Mouse (Mus musculus) retina, postnatal 1 day (tissue): ENCODE data around the gene Vcp.

Experiments
- DNase-seq: peaks from one replicate; pipeline ENCODE4 v3.0.0-alpha.2; 2012

Gene Vcp

DNA sequence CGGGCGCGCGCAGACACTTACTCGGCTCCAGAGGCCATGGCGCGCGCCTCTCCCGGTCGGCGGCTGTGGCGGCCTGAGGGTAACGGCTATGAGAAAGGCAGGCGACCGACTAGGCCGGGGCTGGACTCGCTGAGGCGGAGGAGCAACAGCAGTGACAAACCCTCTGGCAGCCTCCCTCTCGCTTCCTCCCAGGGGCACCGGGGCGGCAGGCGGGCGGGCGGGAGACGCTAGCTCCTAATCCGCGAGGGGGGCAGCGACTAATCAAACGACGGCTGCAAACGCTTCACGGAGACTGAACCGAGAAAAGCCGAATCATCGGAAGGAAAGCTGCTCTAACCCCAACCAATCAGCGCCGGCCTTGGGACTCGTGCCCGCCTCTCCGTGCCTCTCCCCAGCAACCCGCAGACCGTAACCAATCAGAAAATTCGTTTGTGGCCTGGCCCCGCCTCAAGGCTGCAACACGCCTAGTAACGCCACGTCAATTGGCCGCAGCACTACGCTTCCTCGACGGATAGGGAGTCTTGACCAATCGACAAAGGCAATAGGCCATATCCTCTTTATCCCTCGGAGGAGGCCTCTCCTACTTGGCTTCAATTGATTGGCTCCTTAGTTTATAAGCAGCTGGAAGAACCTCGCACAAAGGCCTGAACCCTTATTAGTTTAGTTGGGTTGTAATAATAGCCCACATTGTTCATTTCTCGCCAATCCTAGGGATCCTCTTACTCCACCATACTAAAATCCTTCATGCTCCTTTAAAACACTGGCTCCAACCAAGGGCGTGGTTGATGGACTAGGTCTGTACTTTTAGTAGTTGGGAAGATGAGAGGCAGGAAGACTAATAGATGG, at the start of gene Vcp:
TSS of gene Vcp (minus strand) at position 367 of the 846 bp plus-strand sequence.
- DNase-seq: peak; percentile 100

DNA sequence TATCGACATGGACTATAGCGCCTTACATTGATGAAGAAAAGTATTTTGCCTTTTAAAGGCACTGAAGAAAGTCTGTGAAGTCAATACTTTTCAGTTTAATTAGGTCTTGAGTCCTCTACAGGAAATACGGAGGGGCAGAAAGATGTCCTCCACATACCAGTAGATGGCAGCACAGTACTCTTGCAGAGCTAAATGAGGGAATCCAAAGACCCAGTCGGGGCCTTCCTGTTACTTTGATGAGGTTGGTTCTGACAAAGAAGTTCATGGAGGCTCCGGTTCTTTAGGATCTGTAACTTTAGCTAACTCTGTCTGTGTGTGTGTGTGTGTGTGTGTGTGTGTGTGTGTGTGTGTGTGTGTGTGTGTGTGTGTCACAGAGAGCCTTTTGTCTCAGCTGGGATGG, 46.9 kb upstream of the Vcp start:
- DNase-seq: peak; percentile 92

DNA sequence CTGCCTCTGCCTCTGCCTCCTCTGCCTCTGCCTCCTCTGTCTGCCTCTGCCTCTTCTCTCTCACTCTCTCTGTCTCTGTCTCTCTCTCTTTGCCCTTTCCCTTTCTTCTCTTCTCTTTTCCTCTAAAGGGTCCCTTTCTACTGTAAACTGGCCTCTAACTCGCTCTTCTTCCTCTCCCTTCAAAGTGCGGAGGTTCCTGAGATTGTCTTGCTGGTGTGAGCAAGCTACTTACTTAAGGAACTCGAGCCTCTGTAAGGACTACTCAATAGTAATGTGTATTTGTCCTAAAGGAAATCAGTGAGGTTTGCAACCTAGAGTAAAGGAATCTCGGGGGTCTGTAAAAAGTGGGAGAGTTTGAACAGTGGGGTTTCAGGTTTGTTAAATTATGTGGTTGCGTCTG, 46.3 kb upstream of the Vcp start:
- DNase-seq: no peak

DNA sequence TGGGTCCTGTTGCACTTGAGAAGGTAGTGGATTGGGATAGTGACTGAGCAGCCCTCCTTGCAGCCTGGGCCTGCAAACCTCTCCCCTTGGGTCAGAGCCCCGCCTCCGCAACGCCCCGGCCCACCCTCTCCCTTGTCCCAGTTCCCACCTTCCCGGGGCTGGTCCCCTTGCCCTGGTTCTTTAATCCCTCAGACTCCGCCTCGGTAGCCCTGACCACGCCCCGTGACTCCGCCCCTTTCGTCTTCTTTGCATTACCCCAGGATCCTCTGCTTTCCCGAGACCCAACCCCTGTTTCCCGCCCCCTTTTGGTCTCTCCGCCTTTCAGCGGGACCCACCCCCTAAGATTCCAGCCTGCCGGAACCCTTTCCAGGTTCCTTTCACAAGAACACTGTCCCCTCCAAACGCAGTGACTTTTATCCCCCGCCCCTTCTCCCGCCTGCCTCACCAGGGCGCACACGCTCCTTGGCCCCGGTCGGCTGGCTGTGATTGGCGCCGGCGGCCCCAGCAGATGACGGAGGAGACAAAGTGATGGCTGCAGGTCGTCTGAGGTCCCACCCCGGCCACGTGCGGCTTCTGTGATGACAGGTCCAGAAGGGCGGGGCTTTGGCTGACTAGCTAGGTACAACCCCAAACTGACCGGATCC, 45.5 kb upstream of the Vcp start, which contains the start of gene Fam214b:
TSS of gene Fam214b (minus strand) at position 562 of the 644 bp plus-strand sequence.
- DNase-seq: peak; percentile 99

DNA sequence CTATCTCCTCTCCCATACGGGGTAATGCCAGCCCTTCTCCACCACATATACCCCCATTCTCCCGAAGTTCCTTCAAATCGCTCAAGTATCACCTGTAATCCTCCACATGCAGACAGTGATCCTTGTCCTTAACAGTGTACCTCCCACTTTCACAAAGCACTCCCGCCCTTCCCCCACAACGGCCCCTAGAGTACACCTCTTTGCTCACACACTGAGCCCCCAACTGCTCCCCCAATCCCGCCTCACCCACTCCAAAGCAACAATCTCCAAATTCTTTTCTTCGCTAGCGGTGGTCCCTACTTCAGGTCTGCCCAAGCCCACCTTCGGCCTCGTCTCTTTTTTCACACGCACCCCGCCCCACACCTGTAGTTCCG, 45.0 kb upstream of the Vcp start:
- DNase-seq: no peak

DNA sequence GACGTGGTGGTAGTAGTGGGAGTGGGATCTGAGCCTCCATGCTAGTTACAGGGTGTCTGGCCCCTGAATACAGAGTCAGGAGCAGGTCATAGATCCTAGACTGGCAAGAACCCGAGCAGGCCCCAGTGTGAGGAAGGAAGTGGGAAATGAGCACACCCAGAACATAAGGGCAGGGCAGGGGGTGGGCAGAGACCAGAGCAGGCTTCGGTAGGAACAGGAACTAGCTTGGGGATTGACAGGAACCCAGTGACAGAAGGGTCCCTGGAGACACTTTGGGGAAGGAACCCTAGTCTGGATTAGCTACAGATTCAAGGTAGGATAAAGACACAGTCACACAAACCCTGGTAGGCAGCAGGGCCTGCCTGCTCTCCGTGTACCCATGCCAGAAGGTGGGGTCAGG, 44.4 kb upstream of the Vcp start:
- peak; percentile 32 for DNase-seq

DNA sequence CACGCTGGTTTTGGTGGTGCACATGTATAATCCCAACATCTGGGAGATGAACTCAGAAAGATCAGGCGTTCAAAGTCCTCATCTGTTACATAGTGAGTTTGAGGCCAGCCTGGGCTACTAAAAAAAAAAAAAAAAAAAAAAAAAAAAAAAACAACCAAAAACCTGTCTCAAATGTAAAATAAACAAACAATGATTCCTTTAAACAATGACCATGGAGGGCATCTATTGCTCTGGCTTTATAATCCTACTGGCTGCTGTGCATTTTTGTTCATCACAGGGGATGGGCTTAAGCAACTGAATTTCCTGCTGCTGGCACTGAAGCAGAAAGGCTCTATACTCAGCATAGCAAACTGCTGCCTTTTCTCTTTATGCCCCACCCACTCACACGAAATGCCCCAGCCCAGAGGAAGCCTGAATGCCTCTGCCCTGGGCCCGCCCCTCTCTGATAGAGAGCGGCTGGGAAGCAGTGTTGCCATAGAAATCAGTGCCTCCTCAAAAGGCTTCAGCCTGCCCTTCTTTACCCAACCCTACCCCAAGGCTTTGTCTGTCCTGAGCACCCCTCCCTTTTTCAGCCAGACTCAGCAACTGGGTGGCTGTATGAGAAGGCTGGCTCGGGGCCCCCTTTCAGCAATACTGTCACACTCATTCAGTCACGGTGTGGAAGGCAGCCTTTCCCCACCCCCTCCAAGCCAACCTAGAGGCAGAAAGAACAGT, 43.5 kb upstream of the Vcp start:
- peak; percentile 94 for DNase-seq

DNA sequence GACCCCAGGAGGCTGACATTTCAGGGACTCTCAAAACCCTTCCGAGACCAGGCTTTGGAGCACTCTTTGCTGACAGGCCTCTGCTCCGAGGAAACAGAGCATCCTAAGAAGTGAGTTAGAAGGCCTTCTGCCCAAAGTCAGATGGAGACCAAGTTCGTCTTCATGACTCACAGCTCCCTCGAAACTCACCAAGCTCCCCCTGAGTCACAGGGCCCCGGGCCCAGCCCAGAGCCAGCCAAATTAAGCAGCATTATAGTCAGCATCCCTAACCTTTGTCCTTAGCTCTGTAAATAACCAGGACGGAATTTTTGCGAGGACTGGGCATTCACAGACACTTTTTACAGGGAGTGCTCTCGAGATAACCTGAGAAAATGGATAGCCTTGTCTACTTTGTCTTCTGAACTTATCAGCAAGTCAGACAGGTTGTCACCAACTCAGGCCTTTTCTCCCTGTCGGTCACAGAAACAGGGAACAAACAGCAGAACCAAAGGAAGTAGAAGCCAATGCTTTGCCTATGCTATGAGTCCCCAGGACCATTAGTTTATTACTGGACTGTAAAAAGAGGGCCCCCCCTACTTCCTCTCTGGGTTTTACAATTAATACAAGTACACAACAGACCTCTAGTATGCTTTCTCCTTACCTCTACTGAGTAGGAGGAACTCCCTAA, 40.7 kb upstream of the Vcp start:
- DNase-seq: no peak

DNA sequence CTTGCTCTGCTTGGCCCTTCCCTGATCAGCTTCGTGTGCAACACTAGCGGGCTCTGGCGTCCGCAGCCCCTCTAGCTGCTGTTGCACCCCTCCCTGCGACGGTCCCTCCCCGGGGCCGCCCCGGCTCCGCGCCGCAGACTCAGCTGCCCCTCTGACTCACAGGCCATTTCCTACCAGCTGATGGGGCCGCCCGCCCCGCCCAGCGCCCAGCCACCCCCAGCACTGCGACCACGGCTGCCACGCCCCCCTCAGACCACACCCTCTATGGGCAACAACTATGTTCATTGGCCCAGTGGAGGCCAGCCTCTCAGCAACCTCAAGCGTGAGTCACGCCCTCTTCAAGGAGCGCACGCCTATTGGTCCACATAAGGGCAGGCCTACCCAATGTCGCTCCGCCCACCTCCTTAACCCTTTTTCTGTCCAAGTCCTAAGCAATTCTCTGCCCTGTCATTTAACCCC, 39.8 kb upstream of the Vcp start:
- peak; percentile 99 for DNase-seq

DNA sequence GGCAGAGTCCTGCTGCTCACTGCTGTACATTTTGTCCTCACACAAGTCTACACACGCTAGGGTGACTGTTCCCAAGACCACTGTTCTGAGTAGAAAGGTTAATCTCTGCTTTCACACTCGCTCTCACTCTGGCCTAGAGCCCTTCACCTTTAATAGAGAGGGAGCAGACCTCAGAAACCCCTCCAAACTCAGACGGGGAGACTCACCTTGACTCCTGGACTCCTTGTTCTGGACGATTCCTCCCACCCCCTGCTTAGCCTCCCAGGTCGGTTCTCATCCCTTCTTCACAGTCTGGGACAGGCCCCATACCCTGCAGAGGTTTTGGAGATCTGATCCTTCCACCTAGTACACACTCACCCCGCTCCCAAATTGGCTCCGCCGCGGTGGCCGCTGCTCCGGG, 39.3 kb upstream of the Vcp start:
- no peak for DNase-seq

DNA sequence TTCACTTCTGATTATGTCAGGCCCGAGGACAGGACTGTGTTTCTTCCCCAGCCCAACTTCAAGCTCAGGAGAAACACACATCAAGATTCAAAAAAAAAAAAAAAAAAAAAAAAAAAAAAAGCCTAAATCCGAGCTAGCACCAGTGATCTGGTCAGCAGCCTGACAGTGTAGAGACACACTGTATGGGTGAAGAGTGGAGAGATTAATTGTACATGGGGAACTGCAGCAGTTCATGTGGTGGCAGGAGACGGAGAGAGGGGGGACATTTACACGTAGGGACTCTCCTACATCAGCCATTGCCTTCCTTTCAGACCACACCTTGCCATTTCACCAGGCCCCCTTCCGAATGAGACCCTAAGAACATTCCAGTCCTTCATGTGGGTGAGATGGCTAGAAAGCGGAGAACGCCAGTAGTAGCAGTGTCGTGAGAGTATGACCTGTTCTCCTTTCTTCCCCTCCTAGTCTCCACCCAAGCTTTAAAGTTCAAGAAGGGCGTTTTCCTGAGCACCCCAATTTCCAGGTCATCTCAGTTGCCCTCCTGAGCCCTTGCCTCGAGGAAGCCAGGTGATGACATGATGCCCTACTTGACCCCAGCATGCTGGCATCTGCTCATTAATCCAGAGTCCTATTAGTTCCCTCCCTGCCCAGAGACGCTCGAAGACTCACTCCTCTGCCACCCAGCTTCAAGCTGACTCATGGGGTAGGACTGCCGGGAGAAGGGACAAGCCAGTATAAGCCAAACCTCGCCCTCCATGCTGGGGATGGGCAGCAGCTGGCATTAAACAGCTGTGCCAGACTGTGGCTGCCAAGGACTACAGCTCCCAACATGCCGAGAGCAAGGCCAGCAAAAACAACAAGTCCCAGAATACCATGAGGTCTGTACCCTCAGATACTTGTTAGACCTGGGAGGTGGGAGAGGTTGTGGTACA, 38.5 kb upstream of the Vcp start:
- peak; percentile 65 for DNase-seq

DNA sequence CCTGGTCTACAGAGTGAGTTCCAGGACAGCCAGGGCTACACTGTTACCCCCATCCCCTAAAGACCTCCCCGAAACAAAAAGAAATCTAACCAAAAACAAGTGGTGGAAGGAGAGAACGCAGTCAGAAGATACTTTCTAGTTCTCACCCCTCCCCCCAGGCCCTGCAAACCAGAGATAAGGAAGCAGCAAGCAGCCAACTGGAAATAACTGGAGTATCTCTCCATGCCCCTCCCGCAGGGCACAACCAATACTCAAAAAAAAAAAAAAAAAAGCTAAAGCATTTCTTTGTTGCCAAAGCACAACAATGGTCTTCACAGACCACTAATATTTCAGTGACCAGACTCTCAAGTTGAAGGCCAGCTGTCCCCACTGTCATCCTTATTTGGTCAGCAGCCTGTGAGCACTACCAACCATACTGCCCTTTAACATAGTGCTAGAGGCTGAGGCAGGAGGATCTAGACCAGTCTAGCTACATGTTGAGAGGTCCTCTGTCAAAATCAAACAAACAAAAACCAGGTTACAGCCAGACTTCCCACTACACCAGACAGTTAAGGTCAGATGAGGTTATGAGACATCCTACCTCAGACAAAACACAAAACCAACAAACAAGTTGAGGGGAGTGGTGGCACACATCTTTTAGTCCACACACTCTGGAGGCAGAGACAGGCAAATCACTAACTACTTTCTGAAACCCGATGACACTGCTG, 37.7 kb upstream of the Vcp start:
- no peak for DNase-seq

DNA sequence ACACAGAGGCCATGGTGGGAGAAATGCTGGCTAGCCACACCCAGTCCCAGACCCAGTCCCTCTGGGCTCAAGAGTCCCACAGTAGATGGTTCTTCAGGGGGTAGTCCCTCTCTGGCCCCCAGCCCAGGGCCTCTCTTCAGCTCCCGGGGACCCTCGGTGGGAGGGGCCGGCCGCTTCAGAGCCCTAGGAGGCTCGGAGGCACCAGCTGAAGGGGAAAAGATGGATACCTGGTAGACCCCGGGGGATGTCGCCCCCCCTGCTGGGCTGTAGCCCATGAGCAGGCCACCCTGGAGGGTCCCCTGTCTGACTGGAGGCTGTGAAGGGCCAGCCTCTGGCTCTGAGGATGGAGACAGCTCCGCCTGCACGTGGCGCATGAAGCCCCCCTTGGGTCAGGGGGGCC, 36.0 kb upstream of the Vcp start:
- no peak for DNase-seq

DNA sequence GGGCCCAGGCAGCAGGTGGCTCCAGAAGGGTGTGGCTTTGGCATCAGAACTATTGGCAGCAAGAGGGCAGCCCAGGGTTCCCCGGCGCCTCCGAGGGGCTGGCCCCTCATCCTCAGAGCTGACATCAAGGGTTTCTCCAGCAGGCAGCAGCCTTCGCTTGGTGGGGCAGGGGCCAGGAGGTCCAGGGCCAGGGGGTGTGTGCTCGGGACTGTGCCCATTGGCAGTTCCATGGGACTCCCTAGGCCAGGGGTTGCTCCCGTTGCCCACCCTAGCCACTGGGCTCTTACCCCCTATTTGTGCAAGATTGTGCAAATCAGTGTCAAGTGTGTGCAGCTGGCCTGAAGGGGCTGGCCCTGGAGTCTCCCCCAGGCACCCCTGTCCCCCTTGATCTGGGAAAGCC, 35.5 kb upstream of the Vcp start:
- no peak for DNase-seq

DNA sequence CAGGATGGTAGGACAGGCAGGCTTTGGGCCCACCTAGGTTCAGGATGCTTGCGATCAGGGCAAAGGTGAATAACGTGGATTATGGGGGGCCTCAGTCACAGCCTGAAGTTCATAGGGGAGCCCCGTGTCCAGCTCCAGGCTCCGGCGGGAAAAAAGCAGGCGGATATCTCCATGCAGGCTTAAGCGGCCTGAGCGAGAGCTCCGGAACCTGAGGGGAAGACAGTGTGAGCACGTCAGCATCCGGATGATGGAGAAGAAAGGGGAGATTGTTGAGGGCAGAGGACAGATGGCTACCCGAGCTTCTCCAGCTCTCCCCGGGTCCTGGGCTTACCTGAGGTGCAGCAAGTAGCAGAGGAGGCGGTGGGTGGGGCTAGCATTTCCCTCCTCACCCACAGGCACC, 33.2 kb upstream of the Vcp start:
- DNase-seq: no peak

DNA sequence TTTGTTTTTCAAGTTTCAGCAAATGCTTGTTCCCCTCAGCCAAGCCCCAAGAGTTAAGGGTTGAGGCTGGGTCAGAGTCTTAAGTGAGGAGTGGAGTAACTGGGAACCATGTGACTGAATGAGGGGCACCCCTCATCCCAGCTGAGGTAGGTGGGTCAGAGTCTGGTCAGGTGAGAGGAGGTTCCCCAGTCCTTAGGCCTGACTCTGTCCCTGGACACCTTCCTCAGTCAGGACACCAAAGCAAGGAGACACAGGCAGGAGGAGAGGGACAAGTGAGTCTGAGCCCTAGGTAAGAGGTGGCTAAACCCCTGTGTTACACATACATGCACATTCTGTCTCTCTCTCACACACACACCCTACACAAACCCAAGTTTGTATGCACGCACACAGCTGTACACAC, 32.2 kb upstream of the Vcp start:
- DNase-seq: no peak

DNA sequence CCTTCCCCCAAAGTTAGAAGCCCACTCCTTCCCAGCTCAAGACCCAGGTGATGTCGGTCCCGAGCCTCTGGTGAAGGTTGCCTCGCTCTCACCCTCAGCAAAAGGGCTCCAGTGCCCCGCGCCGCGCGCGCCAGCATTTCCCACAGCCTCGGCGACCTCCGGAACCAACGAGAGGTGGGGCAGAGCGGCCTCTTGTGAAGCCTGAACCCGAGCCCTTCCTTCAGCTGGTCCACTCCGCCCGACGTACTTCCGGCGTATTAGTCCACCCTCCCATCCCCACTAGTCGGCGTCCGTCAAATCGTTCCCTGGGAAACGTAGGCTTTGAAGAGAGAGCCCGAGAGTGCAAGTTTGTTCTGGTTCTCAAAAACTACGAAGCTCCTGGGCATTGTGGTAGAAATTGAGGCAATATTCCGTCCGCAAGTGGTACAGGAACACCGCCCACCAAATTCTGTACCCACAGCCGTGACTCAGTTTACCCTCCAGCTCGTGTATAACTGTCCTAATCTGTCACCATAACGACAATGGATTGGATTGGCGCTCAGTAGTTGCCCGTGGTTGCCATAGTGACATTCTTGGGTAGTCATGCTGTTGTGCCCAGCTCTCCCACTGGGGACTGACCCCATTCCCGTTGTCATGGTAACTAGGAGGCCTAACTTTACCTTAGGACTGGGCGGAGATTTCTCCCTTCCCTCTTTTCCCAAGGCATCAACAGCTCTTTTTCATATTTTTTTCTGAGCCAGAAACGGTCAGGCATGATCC, 31.1 kb upstream of the Vcp start, which contains the start of gene Stoml2:
TSS of gene Stoml2 (minus strand) at position 474 of the 759 bp plus-strand sequence.
- DNase-seq: peak; percentile 99

DNA sequence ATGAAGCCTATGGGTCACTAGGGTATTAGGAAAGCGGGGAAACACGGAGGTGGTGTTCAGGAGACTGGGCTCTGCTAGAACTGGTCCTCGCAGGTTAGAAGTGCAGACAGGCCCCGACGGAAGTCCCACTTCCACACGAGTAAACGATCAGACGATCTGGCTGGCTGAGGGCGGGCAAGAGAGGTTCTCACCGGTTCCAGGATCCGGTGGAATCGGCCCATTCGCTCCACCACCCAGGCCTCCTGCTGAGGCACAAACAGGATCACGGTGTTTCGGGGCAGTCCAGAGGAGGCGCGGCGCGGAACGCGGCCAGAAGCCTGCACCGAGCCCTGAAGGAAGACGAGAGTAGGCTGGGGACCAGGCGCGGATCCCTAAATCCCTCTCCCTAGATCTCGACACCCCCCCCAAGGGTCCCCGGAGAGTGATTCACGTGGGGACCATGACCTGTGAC, 30.5 kb upstream of the Vcp start:
- DNase-seq: no peak

DNA sequence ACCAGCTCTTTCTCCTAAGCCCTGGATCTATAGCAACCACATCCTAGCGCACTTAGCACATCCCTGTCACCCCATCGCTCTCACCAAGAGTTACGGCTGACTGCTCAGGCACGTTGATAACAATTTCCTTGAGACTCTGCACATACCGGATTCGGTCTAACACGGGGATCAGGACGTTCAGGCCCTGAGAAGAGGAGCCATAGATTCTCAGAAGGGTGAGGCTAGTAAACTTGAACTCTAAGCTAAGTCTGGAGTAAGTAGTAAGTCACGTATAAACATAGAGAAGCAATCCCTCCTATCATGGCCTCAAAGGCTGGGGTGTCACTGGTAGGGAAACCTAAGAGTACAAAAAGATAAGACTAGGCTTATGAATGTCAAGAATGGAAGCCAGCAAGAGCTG, 30.0 kb upstream of the Vcp start:
- no peak for DNase-seq

DNA sequence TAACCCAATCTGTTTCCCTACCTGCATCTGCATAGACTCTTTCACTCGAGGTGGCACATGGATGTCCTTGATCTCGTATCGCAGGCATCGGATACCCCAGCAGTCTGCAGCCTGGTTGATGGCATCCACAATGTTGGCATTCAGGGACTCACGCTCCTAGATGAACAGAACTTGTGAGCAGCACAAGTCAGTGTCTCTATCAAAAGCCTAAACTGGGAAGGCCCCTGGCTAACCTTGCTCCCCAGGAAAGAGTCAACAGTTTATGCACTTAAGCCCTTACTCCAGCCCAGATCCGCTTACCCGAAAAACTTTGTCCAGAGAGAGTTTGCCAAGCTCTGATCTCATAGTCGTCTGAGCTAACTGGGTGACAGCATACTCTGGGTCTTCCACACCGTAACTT, 29.4 kb upstream of the Vcp start:
- DNase-seq: no peak
